Mouse (Mus musculus) right cerebral cortex, postnatal 36 days (tissue): Measurements from ENCODE around the gene Cyp2u1.
"Not testable (repeated sequence)": the region's sequence is repeated elsewhere in the genome, so short reads cannot be mapped to it uniquely, and the experiment has no call there.

Experiments used
- DNase-seq, 2 experiments: peaks; one replicate each; pipeline ENCODE4 v3.0.0; 2022; ENCODE audit warnings: low spot score in 2 of 2, mixed read lengths in 1 of 2

Gene Cyp2u1

DNA sequence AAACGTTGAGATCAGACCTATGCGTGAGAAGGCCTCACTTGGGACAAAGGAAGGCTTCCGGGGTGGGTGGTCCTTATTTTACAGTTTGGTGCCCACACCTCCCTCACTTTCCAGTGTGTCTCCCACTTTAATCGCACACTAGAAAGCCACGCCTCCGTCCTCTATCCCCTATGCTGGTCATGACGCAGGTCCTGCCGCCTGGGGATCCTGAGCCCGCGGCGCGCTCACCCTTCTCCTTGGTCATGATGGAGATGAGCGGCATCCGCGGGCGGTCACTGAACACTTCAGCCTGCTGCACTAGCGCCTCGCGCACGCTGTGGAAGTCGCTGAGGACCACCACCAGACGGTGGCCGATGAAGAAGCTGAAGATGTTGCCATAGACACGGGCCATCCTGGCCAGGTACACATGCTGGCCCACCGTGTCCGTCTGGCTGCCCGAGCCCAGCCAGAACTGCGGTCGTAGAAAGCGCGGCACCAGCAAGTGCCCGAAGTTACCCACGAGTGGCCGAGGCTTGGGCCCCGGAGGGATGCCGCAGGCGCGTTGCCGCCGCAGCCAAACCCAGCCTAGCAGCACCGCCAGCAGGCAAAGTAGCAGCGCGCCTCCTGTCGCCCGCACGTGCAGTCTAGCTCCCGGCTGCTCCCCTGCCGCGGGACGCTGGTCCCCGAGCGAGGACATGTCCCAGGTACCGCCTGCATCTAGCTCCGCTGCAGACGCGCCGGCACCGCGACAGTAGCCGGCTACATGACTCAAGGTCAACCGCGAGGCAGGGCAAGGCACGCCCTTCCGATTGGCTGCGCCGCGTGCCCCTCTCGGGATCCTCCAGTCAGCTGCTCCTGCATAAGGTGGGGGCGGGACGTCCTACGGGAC lies at the start of gene Cyp2u1:
Cyp2u1 (minus strand) TSS at position 776 of the 868 bp plus-strand sequence.
- DNase-seq, result peak; percentile 91 to 93

DNA sequence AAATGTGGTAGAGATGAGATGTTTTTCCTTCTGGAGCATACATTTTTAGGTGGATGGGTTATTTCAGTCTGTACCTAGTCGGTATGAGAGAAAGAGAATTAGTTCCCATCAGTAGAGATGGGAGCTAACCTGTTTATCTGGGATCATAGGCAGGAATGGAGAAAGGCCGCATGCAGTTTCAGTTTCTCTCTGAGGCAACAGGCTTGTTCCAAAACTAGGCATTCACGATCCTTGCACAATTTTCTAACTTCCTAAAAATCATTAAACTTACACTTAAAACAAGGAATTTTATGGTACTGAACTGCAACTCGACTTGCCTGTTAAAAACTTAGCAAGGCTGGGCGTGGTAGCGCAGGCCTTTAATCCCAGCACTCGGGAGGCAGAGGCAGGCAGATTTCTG lies 47.5 kb upstream of the Cyp2u1 start:
- no peak for DNase-seq

DNA sequence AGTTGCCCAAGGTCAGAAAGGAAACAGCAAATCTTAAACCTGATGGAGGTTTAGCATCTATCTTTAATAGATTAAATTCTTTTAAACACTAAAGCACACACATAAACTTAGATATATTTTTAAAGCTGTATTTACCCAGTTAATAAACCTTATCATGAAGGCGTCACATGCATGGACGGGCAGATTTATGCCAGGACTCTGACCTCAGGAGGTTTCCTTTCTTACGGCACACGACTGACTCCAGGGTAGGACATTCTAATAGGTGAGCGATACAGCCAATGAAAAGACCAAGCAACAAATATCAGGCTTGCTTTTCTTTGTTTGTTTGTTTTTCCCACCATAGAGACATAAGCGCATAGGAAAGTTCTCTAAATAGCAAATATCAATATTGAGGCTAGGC lies 46.0 kb upstream of the Cyp2u1 start:
- DNase-seq, result no peak

DNA sequence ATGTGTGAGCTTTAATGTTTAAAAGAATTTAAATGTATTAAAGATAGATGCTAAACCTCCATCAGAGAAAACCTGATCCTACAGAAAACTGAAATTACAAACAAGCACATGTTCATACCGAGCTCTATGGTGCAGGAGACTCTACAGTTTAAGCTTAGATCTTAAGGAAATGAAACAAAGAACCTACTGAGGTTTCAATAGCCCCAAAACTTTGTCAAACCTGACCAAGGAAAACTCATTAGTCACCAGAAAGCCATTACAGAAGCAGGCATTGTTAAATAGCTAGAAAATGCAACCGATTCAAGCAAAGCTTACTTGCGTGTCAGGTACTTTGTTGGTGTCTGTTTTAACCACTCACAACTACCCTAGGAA lies 45.5 kb upstream of the Cyp2u1 start:
- no peak for DNase-seq

DNA sequence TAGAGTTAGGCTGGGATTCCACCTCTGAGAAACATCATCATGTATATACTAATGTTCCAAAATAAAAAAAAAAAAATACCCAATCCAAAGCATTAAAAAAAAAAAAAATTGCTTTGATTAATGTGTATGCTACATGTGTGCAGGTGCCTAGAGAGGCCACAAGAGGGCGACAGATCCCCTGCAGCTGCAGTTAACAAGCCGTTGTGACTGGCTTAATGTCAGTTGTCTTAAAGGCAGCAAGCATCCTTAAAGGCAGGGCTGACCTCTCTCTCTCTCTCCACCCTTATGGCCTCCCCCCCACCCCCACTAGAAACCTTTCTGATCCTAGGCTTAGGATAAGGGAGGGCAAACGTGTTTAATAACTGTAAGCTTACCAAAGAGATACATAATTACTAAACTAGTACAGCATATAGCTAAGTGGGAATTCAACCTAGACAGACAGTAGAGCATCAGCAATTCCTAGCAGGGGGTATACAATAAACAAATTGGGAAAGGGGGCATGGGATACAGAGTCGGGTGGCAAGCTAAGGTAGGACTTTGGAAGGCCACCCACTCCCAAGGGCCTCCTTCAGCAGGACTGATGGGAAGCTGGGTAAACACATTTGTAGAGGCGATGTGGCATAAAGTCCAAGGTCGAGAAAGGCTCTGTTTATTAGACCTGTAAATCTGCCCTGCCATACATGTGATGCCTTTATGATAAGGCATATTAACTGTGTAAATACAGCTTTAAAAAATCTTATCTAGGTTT lies 45.0 kb upstream of the Cyp2u1 start:
- no peak for DNase-seq

DNA sequence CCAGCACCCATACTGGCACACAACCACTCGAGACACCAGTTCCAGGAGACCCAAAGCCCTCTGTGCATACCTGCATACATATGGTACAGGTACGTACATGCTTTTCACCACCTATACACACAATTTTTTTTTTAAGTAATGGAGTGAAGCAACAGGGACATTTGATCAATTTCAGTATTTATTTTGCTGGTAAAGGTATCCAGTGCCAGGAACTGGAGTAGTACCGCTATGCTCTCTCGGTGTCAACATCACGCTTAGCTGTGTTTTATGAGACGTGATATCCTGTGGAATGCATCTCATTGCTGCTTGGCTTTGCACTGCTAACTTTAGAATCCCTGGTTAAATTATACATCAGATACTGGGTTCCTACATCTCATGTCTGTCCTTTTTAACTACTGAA lies 42.9 kb upstream of the Cyp2u1 start:
- no peak for DNase-seq

DNA sequence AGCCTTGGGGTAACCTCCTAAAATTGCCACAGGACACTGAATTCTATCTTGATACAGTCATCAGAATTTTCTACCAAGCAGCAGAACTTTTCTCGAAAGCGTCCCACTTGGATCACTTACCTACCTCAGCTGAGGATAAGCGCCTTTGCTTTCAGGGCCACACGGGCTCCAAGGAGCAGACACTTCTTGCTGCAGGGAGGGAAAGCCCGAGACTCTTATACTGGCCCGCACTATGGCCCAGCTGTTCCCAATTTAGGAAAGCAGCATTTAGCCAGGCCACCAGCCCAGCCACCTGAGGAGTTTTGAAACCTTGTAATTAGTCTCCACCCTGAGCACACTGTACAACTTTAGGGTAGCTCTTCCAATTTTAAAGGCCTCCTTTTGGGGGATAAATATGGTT lies 40.3 kb upstream of the Cyp2u1 start:
- DNase-seq, result no peak

DNA sequence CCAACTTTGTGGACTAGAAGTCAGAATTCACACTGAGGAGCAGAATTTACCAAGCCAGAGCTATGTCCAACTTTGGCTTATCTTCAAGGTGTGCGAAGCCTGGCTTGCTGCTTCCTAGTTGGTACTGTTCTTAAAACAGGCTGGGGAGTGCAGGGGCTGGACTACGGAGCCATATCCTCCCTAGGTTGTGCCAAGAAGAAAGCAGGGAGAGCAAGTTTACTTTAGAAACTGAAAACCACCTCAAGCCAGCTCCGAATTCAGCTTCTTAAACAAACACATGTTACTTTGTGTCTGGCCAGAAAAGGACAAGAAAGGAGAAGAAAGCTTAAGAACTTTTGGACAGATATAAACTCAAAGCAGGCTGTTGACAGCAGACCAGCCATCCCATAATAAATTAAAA lies 37.9 kb upstream of the Cyp2u1 start:
- no peak for DNase-seq

DNA sequence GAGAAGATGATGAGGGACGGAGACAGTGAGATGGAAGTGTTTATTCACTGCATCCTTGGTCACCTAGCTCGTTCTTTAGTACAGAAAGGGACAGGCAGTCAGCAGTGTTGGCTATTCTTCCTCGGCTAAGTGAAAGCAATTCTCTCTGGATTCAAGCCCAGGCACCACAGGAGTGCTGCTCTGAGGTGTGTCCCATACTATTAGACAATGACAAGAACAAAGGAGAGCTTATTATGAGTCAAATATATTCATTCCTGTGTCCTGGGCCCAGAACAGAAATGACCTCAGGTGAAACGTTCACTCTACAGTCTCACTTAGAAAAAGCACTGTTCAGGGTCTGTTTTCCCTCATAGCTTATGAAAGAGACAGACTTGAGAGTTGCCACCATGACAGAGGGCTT lies 36.3 kb upstream of the Cyp2u1 start:
- DNase-seq, result no peak

DNA sequence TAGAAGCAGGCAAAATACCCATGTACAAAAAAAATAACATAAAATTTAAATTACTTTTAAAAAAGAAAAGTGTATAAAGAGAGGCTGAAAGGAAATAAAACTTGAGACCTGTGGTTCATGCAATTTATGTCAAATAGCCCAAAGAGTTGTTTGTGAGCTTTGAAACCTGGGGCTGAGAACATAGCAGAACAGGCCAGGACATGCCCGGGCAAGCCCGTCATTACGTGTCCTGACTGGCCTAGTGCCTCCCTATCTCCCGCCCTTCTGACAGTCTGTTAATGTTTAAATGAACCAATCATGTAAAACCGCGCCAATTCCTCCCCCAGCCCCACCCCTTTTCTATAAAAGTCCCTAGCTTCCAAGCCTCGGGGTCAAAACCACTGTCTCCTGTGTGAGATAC lies 34.7 kb upstream of the Cyp2u1 start:
- not testable (repeated sequence) for DNase-seq

DNA sequence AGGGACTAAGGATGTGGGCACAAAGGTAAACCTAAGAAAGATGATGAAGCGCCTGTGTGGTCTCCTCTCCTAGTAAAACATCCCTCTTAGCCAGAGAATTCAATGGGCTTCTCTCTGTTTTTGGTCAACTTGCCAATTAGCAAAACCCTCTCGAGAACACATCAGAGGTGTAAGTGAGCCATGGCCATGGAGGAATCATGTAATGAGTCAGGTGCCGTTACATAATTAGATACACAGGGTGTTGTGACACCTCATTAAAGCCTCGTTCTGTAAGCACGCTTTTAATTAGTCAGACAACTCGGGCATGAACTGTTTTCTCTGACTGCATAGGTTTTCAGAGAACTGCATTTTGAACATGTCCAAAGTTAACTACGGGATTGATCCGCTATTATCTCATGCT lies 33.6 kb upstream of the Cyp2u1 start:
- DNase-seq, result no peak

DNA sequence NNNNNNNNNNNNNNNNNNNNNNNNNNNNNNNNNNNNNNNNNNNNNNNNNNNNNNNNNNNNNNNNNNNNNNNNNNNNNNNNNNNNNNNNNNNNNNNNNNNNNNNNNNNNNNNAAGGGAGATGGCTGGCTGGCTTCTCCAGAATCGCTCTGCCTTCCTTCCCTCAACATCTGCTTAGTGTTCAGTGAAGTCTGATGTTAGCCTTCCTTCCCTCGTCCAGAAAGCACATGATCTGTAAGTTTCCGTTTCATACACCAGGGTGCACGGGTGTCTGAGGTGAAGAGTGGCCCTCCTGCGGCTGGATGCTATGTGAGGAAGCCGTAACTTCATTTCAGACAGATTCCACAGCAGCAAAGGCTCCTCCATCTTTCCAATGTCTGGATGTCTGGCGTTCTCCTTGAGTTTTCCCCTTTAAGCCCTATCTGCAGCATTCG lies 32.1 kb upstream of the Cyp2u1 start:
- DNase-seq, result no peak

DNA sequence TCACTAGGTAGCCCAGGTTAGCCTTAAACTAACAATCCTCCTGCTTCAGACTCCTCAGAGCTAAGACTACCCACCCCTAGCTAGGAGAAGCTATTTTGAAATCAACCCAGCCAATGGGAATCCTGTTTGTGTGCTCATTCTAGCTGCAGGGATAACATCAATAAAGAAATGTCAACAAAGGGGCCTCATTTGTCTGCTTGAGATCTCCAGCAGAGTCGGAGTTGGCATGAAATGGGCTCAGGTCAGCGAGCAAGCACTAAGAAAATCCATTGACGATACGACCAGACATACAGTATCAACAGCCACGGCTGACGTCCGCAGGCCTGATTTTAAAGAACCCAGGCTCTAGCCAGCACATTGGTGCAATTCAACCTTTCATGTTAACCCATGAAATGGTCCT lies 24.2 kb upstream of the Cyp2u1 start:
- DNase-seq, result no peak

DNA sequence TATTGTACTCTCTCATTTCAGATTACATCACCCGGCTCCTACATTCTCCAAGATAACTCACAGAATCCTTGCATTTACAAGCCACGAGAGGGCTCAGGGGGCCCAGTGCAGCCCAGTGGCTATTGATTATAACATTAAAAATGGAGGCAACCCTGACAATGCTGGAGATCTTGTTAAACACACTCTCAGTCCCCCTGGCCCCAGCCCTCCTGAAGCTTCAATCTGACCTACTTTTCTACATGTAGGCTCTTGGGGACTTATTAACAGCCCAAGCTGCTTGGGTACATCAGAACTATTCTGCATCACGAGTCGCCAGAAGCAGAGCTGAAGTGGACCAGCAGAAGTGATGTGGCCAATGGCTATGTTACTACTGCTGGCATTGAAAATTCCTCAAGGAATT lies 23.6 kb upstream of the Cyp2u1 start:
- no peak for DNase-seq

DNA sequence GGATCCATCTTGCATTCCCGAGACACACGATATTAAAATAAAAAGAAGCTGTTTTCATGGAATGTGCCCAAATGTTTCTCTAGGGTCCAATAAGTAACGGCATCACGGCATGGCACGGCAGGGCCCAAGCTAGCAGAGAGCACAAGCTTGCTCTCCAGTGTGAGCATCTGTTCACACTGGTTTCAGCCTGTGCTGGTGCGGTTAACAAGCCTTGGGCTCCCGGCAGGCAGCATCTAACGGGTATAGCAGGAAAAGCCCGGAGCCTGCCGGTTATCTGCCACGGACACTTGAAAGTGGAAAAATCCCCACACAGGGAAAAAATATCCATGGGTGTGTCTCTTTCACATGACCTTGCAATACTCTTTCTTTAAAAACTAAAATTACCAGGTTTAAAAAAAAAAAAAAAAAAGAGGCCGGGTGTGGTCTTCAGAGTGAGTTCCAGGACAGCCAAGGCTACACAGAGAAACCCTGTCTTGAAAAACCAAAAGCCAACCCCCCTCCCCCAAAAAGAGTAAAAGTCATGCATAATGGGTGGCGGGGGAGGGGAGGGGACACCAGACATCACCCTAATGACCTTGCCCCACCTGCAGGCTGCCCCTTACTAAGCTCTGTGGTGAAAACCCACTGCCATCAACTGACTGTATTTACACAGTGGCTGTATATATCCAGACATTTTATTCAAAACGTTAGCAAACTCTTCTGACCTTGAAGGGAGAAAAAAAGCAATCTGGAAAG lies 19.2 kb upstream of the Cyp2u1 start:
- no peak for DNase-seq

DNA sequence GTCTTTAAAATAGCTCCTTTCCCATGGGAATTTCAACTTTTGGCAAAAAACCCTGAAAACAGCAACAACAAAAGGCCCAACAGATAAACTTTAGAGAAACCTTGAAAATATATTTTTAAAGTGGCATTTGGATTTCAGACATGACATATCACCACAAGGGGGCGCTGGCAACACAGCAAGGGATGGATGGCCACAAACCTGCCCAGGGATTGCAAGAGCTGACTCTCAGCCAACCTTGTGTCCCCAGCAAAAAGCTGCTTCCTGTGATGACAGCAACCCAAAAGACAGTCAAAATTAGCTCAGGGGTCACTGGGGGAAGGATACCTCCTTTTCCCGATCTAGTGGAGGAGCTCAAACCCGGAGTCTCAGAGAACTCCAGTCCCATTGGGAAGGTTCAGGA lies 17.2 kb upstream of the Cyp2u1 start:
- DNase-seq, result peak; percentile 39 to 44

DNA sequence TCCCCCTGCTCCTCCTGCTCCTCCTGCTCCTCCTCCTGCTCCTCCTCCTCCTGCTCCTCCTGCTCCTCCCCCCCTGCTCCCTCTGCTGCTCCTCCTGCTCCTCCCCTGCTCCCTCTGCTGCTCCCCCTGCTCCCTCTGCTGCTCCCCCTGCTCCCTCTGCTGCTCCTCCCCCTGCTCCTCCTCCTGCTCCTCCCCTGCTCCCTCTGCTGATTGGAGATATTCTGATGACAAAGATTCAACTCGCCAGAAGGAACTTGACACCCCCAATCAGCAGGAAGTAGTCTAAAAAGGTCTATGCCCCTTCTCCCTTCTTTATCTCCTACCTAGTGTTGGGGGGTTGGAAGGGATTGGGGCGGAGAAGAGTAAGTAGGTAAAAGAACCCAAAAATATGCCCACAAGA lies 15.2 kb upstream of the Cyp2u1 start:
- DNase-seq, result no peak

DNA sequence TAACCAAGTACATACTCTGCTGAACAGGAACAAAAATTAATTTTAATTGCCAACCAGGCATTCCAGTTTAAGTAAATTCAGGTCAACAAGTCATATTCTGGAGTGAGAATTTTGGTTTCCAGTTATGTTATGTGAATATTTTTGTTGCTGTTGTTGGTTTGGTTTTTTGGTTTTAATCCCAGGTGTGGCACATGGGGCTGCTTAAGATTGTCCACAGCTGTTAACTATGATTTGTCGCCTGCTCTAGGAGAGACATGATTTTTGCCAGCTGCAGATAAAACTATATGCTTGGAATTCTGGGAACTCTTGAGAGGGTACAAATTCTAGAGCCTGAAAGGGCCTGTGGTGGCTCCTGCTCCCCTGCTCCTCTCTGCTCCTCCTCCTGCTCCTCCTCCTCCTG lies 14.1 kb upstream of the Cyp2u1 start:
- no peak for DNase-seq

DNA sequence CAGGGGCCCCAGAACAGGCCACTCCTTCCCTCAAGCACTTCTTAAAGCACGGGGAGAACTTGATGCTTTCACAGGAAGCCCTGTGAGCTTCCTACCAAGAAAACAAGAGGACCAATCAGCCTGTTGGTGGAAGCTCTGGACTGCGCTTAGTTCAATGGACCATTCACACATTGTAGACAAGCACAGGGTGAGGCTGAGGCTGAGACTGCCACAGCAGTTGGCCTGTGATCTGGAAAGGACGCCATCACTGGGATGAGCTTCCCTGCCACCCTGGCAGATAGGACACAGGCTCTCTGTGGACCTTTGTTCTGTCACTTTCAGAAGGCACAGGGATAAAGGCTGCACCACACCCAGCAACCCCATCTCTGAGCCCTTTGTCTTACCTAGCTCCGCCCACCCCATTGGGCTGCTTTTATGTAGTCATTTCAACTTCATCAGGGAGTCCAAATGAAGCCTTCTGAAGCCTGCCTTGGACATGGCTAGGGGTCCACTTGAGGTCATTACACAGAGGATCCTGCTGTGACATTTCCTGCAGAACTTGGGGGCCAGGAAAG lies 13.0 kb upstream of the Cyp2u1 start:
- no peak for DNase-seq

DNA sequence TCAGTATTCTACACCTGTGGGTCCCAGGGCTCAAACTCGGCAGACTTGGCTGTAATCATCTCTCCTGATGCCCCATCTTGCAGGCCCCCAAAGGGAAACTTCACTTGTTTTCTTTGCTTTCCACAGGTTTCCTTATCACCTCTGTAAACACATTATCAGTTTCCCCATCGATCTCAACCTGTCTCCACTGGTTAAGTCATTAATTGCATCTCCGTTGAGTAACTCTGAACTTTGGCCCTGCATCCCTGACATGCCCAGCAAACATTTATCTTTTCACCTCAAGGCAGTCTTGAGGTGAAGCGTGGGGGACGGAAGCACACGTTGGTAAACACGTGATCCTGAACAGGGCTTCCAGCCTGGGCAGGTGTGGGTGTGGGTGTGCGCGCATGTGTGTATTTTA lies 9.3 kb upstream of the Cyp2u1 start:
- no peak for DNase-seq

DNA sequence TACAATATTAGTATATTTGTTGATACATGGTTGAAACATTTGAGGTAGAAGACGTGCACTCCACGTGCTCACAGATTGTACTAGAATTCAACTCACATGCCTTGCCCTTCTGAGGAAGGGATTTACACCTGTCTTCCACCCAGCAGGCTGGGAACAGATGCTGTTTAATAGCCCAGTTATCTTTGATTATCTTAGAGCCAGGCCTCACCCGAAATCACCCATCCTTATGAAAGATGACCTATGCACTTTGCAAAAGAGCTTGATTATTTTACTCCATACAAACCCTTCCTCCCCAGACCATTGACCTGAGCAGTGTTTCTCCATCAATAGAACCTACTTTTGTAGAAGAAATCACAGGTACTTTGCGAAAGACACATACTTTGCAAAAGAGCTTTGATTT lies 7.5 kb upstream of the Cyp2u1 start:
- DNase-seq, result no peak

DNA sequence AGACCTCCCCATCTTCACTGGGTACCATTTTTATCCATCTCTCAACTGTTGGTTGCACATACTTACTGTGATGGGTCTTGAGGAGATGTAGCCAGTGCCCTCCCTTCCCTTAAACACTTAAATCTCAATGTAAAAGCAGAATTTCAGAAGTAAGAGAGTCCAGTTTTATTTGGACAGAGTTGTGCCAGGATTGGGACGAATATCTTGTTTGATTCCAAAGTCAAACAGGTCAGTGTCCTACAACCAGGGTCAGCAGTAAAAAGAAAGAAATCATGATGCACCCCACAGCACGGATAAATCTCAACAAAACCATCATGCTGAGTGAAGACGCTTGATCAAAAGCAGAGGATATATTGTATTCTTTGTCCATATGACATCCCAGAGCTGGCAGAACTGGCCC lies 4.8 kb upstream of the Cyp2u1 start:
- no peak for DNase-seq
